Mouse (Mus musculus) liver, adult (tissue): ENCODE results near the gene Htr3a.

Source experiments
- GATA4 ChIP-seq: IDR thresholded peaks from 2 replicates; pipeline ENCODE4 v1.6.1; 2014; ENCODE audit warnings: mild to moderate bottlenecking, low read length; ENCODE audit not compliant: insufficient replicate concordance

The Htr3a gene

DNA sequence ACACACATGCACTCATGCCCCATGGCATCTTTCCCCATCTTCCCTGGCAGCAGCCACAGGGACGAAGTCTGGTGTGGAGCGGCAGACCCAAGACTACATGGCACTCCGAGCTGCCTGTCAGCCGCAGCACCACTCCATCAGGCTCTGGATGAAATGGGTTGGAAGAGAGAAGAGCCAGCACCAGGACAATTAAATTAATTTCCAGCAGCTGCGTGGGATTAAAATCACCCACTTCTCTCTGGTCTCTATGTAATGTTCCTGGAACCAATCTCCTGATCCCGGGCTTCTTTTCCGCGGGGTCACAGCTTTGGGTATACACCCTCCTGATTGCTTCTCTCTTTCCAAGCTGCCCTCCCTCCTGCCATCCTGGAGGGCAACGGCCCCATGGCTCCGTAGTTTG, 49.4 kb downstream of the Htr3a start:
- no peak for TF ChIP-seq GATA4

GRCm38 (mm10) chr9:48860526-48860845, 50.4 kb downstream of the Htr3a start:
- TF ChIP-seq GATA4, result no peak

- TF ChIP-seq GATA4, result no peak
Observed at GRCm38 (mm10) chr9:48859828-48860525, 50.9 kb downstream of the Htr3a start.

DNA sequence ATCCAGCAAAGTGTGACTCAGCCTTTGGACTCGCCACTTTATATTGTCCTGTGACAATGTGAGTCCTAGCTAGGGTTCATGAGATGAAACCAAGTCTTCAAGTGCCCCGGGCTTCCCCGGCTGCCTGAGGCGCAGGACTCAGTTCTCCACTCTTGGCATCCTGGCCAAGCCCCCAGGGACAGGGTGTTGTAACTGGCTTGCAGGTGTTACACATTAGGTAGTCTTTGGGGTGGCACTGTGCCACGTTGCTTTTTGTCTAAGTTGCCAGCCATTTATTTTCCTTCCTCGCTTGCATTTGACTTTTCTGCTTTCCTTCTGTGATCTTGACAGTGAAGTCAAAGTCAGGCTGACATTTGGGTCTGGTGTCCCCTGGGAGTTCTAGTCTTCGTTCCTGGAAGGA, 53.0 kb downstream of the Htr3a start:
- TF ChIP-seq GATA4, result no peak

DNA sequence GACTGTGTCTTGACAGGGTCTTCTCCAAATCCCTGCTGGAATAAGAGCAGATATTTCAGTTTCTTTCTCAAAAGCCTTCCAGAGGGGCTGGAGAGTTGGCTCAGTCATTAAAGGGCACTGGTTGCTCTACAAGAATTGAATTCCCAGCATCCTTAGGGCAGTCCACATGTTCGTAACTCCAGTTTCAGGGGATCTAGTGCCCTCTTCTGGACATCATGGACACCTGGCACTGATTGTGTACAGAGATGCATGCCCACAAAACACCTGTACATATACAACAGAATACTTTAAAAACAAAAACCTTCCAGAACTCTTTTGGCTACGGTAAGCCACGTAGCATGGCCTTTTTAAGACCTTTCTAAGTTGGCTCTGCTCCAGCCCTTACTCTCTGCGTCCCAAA, 54.7 kb downstream of the Htr3a start:
- no peak for TF ChIP-seq GATA4

DNA sequence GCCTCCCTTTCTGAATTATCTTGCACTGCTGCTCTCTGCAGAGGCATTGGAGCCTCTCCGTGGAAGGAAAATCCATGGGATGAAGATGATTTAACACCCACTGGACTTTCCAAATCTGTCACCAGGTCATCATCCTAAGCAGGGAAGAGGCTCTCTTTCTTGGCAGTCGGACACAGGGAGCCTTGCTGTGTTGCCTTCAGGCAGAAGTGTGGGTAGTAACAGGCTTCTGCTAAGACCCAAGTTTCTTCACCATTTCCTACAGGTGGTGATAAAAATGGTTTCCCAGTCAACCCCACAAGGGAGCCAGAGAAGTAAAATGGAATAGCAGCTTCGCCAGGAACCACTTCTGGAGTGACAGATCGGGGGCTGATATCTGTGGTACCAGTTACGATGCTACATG, 61.4 kb downstream of the Htr3a start:
- TF ChIP-seq GATA4, result no peak
